In genomic region chr11:75172151-75173094, GRCm38 (mm10) we compare ENCODE assay signal across 9 mouse cellular contexts. TPM values are rescaled to one million over a fixed set of nuclear protein-coding genes. Genes with fewer than 3 reads are reported as not detected.
DNase-seq lines count a peak whose midpoint lies in the region; ATAC-seq lines count a peak whose summit lies in the region.
"Had no signal": no experiment of that assay in that cellular context is flagged by ENCODE, and none has a peak within 500 bp of the region (broad histone marks: within the 10 kb centered on the region; RNA-seq: fewer than 3 reads in every experiment).

No protein-coding gene starts in this region.

- H3K27me3 ChIP-seq in heart, embryonic 12.5 days (replicated peaks) = peaks cover 50% of the 10 kb centered on the region
- H3K27me3 ChIP-seq in limb, embryonic 12.5 days = peaks cover 70% of the 10 kb centered on the region
- peaks cover 20% of the 10 kb centered on the region for H3K27me3 ChIP-seq in neural tube, embryonic 14.5 days (ENCODE audit: control insufficient read depth, insufficient read depth, low read length)

- H3K27ac ChIP-seq in brown adipose tissue, adult 24 weeks (replicated peaks; ENCODE audit: low read depth, low read length) = no peak overlapping the region
- no peak overlapping the region for H3K27ac ChIP-seq in heart, embryonic 12.5 days (ENCODE audit: poor library complexity, severe bottlenecking)
- no peak overlapping the region for H3K27ac ChIP-seq in limb, embryonic 12.5 days
- H3K27ac ChIP-seq in neural tube, embryonic 14.5 days (ENCODE audit: low read depth, low read length) = peak overlapping the region; percentile 87
- H3K27ac ChIP-seq: macrophage had no signal

- no peaks in the 10 kb centered on the region for H3K9me3 ChIP-seq in heart, embryonic 12.5 days (replicated peaks)
- no peaks in the 10 kb centered on the region for H3K9me3 ChIP-seq in limb, embryonic 12.5 days
- H3K9me3 ChIP-seq in neural tube, embryonic 14.5 days (ENCODE audit: control insufficient read depth, low read length) = no peaks in the 10 kb centered on the region

- peak overlapping the region; percentile 60 for H3K4me3 ChIP-seq in brown adipose tissue, adult 24 weeks (ENCODE audit: insufficient read depth, low read depth, low read length)
- peak overlapping the region; percentile 61 for H3K4me3 ChIP-seq in heart, embryonic 12.5 days
- H3K4me3 ChIP-seq in limb, embryonic 12.5 days (replicated peaks) = peak overlapping the region; percentile 73
- H3K4me3 ChIP-seq in neural tube, embryonic 14.5 days (ENCODE audit: low read depth, low read length) = peak overlapping the region; percentile 68

- WGBS in heart, embryonic 12.5 days = under 1% methylated on average over 75 of the region's 75 CpGs
- WGBS in limb, embryonic 12.5 days = under 1% methylated on average over 74 of the region's 75 CpGs
- WGBS in neural tube, embryonic 14.5 days = under 1% methylated on average over 71 of the region's 75 CpGs

- peak overlapping the region; percentile 1; the same call in 1 of the 2 replicates for H3K9ac ChIP-seq in heart, embryonic 12.5 days
- peak overlapping the region; percentile 40 for H3K9ac ChIP-seq in limb, embryonic 12.5 days (replicated peaks)
- H3K9ac ChIP-seq in neural tube, embryonic 14.5 days (replicated peaks; ENCODE audit: low read depth, low read length) = peak overlapping the region; percentile 64

- DNase-seq in heart, adult 11 months = peak; percentile 95
- no peak for DNase-seq in heart, adult 8-10 months (ENCODE audit: low spot score)
- peak; percentile 75 for DNase-seq in CD4-positive helper T cell, adult 2 months (ENCODE audit: low read depth, low spot score)
- DNase-seq in layer of hippocampus, postnatal 25 days (ENCODE audit: extremely low spot score in 1 of 2, low spot score in 1 of 2) = no peak

- H3K4me1 ChIP-seq in brown adipose tissue, adult 24 weeks (ENCODE audit: control insufficient read depth, insufficient read depth, insufficient read length, low read length) = no peaks in the 10 kb centered on the region; the same call in 1 of the 2 replicates
- H3K4me1 ChIP-seq in heart, embryonic 12.5 days (replicated peaks) = peaks cover 55% of the 10 kb centered on the region
- peaks cover 56% of the 10 kb centered on the region for H3K4me1 ChIP-seq in limb, embryonic 12.5 days (replicated peaks)
- H3K4me1 ChIP-seq in neural tube, embryonic 14.5 days (ENCODE audit: control insufficient read depth, insufficient read depth, low read length) = peaks cover 33% of the 10 kb centered on the region

- ATAC-seq in heart, embryonic 12.5 days (ENCODE audit: insufficient number of reproducible peaks, low FRiP score) = no peak
- ATAC-seq in limb, embryonic 12.5 days (ENCODE audit: insufficient number of reproducible peaks, insufficient read depth, low FRiP score, low TSS enrichment, low read depth) = no peak
- peak; percentile 4; the same call in 1 of the 2 replicates for ATAC-seq in neural tube, embryonic 14.5 days (ENCODE audit: low read depth)

- peak overlapping the region; percentile 88 for H3K4me2 ChIP-seq in heart, embryonic 12.5 days
- peak overlapping the region; percentile 84 for H3K4me2 ChIP-seq in limb, embryonic 12.5 days
- peak overlapping the region; percentile 86 for H3K4me2 ChIP-seq in neural tube, embryonic 14.5 days (ENCODE audit: low read depth, low read length)

- H3K36me3 ChIP-seq in heart, embryonic 12.5 days = peaks cover 8% of the 10 kb centered on the region
- H3K36me3 ChIP-seq in limb, embryonic 12.5 days = peaks cover 10% of the 10 kb centered on the region
- no peaks in the 10 kb centered on the region for H3K36me3 ChIP-seq in neural tube, embryonic 14.5 days (ENCODE audit: control insufficient read depth, insufficient read depth, low read length)

RNA-seq across cellular contexts. Expression of gene Hic1, which starts 3.1 kb away (rescaled TPM):
- total RNA-seq in heart, adult 8-10 months (2022) = 10 to 100 TPM in 3 of 4 experiments, 1 to 10 TPM in 1; 7.6 to 19.4 (median 16.8) TPM
- 4.9 and 5.3 TPM in 2 replicates for polyA plus RNA-seq in brown adipose tissue, adult 24 weeks (2012; ENCODE audit: insufficient read depth, insufficient read length, missing spikeins)
- polyA plus RNA-seq in heart, embryonic 12.5 days (2016; fragmentation: Nextera tagmentation; extraction: Ambion mirVana) = 13.3 and 13.8 TPM in 2 replicates
- polyA plus RNA-seq in limb, embryonic 12.5 days (2016; fragmentation: Nextera tagmentation; extraction: Ambion mirVana) = 30.3 and 35.5 TPM in 2 replicates
- polyA plus RNA-seq in neural tube, embryonic 14.5 days (2014; fragmentation: Nextera tagmentation; extraction: Ambion mirVana) = 0.33 and 2.6 TPM in 2 replicates
- total RNA-seq in layer of hippocampus, postnatal 25 days (2021) = 1 to 10 TPM; 2.5 to 3.2 TPM
- polyA plus RNA-seq: macrophage had no signal

RNA-seq across cellular contexts. Expression of gene Ovca2, which starts 6.2 kb away (rescaled TPM):
- 1 to 10 TPM; 5.6 to 6.9 (median 5.9) TPM for total RNA-seq in heart, adult 8-10 months (2022)
- 10.4 and 13.2 TPM in 2 replicates for polyA plus RNA-seq in brown adipose tissue, adult 24 weeks (2012; ENCODE audit: insufficient read depth, insufficient read length, missing spikeins)
- polyA plus RNA-seq in heart, embryonic 12.5 days (2016; fragmentation: Nextera tagmentation; extraction: Ambion mirVana) = 19.4 and 20.5 TPM in 2 replicates
- 29.6 and 31.0 TPM in 2 replicates for polyA plus RNA-seq in limb, embryonic 12.5 days (2016; fragmentation: Nextera tagmentation; extraction: Ambion mirVana)
- 15.3 and 20.7 TPM in 2 replicates for polyA plus RNA-seq in neural tube, embryonic 14.5 days (2014; fragmentation: Nextera tagmentation; extraction: Ambion mirVana)
- total RNA-seq in layer of hippocampus, postnatal 25 days (2021) = 10 to 100 TPM; 18.2 to 18.3 TPM

RNA-seq across cellular contexts. Expression of gene Dph1, which starts 18.6 kb away (rescaled TPM):
- 10 to 100 TPM in 2 of 4 experiments, 1 to 10 TPM in 2; 8.1 to 11.2 (median 9.7) TPM for total RNA-seq in heart, adult 8-10 months (2022)
- 8.8 and 9.4 TPM in 2 replicates for polyA plus RNA-seq in brown adipose tissue, adult 24 weeks (2012; ENCODE audit: insufficient read depth, insufficient read length, missing spikeins)
- polyA plus RNA-seq in heart, embryonic 12.5 days (2016; fragmentation: Nextera tagmentation; extraction: Ambion mirVana) = 23.3 and 23.5 TPM in 2 replicates
- 24.0 and 25.5 TPM in 2 replicates for polyA plus RNA-seq in limb, embryonic 12.5 days (2016; fragmentation: Nextera tagmentation; extraction: Ambion mirVana)
- 11.4 and 15.6 TPM in 2 replicates for polyA plus RNA-seq in neural tube, embryonic 14.5 days (2014; fragmentation: Nextera tagmentation; extraction: Ambion mirVana)
- 10 to 100 TPM; 35.4 to 36.1 TPM for total RNA-seq in layer of hippocampus, postnatal 25 days (2021)

RNA-seq across cellular contexts. Expression of gene Rtn4rl1, which starts 21.2 kb away (rescaled TPM):
- 1 to 10 TPM; 5.2 to 7.9 (median 6.8) TPM for total RNA-seq in heart, adult 8-10 months (2022)
- polyA plus RNA-seq in brown adipose tissue, adult 24 weeks (2012; ENCODE audit: insufficient read depth, insufficient read length, missing spikeins) = 5.3 and 6.1 TPM in 2 replicates
- 16.3 and 16.8 TPM in 2 replicates for polyA plus RNA-seq in heart, embryonic 12.5 days (2016; fragmentation: Nextera tagmentation; extraction: Ambion mirVana)
- 1.5 and 2.1 TPM in 2 replicates for polyA plus RNA-seq in limb, embryonic 12.5 days (2016; fragmentation: Nextera tagmentation; extraction: Ambion mirVana)
- polyA plus RNA-seq in neural tube, embryonic 14.5 days (2014; fragmentation: Nextera tagmentation; extraction: Ambion mirVana) = 12.7 and 16.0 TPM in 2 replicates
- total RNA-seq in layer of hippocampus, postnatal 25 days (2021) = 100 to 1,000 TPM in 1 of 2 experiments, 10 to 100 TPM in 1; 94.7 to 106 TPM

Comparison
In these comparisons a context has a peak if more than half of its experiments do, and no peak if none do; other contexts are left out.
1. DNase-seq: peak in heart, adult 11 months (single experiment) and CD4-positive helper T cell, adult 2 months (single experiment); none in heart, adult 8-10 months (single experiment) and layer of hippocampus, postnatal 25 days (0 of 2).
2. H3K9ac ChIP-seq: peak in every context shown above with its lines; median percentile 64 in neural tube, embryonic 14.5 days; 40 in limb, embryonic 12.5 days; 1 in heart, embryonic 12.5 days.
3. Peak in every context shown above with its lines, with median percentiles within 50 percentile points of each other: H3K4me3 ChIP-seq and H3K4me2 ChIP-seq.